Mouse (Mus musculus): Measurements from ENCODE around the gene Otos. TPM values are rescaled to one million over a fixed set of nuclear protein-coding genes. Genes with fewer than 3 reads are reported as not detected.

The Otos gene
- polyA plus RNA-seq, 1 experiment = 0.89 TPM

- DNase-seq (ENCODE audit: low read depth) = no peak
These were observed 2.0 kb downstream of the Otos start for GRCm38 (mm10) chr1:92646601-92647000.

- DNase-seq (ENCODE audit: low read depth) = no peak
These were observed 2.5 kb downstream of the Otos start for GRCm38 (mm10) chr1:92646111-92646510.

- DNase-seq (ENCODE audit: low read depth) = no peak
These were observed 3.7 kb downstream of the Otos start for GRCm38 (mm10) chr1:92644916-92645315.

- no peak for DNase-seq (ENCODE audit: low read depth)
These were observed 5.0 kb downstream of the Otos start for GRCm38 (mm10) chr1:92643691-92644090.

- peak; percentile 28 for DNase-seq (ENCODE audit: low read depth)
These were observed 6.9 kb downstream of the Otos start, which contains the start of gene Cops9 for GRCm38 (mm10) chr1:92641514-92642272. Gene Cops9 (minus strand): TSS chr1:92641985.

- DNase-seq (ENCODE audit: low read depth) = no peak
These were observed 8.2 kb downstream of the Otos start for GRCm38 (mm10) chr1:92640393-92640792.

GRCm38 (mm10) chr1:92638736-92639135 lies 9.9 kb downstream of the Otos start:
- no peak for DNase-seq (ENCODE audit: low read depth)

GRCm38 (mm10) chr1:92638181-92638580 lies 10.5 kb downstream of the Otos start:
- DNase-seq (ENCODE audit: low read depth) = peak; percentile 36

GRCm38 (mm10) chr1:92637501-92638172 lies 11.0 kb downstream of the Otos start:
- no peak for DNase-seq (ENCODE audit: low read depth)

GRCm38 (mm10) chr1:92636676-92637075 lies 12.0 kb downstream of the Otos start:
- DNase-seq (ENCODE audit: low read depth) = no peak

- DNase-seq (ENCODE audit: low read depth) = no peak
These were observed 12.6 kb downstream of the Otos start for GRCm38 (mm10) chr1:92636015-92636414.

- no peak for DNase-seq (ENCODE audit: low read depth)
These were observed 13.6 kb downstream of the Otos start for GRCm38 (mm10) chr1:92634976-92635599.

GRCm38 (mm10) chr1:92634569-92634968 lies 14.1 kb downstream of the Otos start:
- no peak for DNase-seq (ENCODE audit: low read depth)

GRCm38 (mm10) chr1:92633726-92634125 lies 14.9 kb downstream of the Otos start:
- DNase-seq (ENCODE audit: low read depth) = no peak

GRCm38 (mm10) chr1:92632948-92633347 lies 15.7 kb downstream of the Otos start:
- no peak for DNase-seq (ENCODE audit: low read depth)

GRCm38 (mm10) chr1:92632196-92632595 lies 16.4 kb downstream of the Otos start:
- no peak for DNase-seq (ENCODE audit: low read depth)

GRCm38 (mm10) chr1:92628227-92628626 lies 20.4 kb downstream of the Otos start:
- no peak for DNase-seq (ENCODE audit: low read depth)

GRCm38 (mm10) chr1:92618360-92618759 lies 30.3 kb downstream of the Otos start:
- no peak for DNase-seq (ENCODE audit: low read depth)

- DNase-seq (ENCODE audit: low read depth) = no peak
These were observed 31.2 kb downstream of the Otos start, which contains the start of gene Olfr12 for GRCm38 (mm10) chr1:92617488-92617887. Gene Olfr12 (plus strand): TSS chr1:92617788.

- no peak for DNase-seq (ENCODE audit: low read depth)
These were observed 32.6 kb downstream of the Otos start for GRCm38 (mm10) chr1:92616046-92616445.

GRCm38 (mm10) chr1:92614516-92614915 lies 34.1 kb downstream of the Otos start:
- no peak for DNase-seq (ENCODE audit: low read depth)

GRCm38 (mm10) chr1:92613175-92613574 lies 35.5 kb downstream of the Otos start:
- no peak for DNase-seq (ENCODE audit: low read depth)

GRCm38 (mm10) chr1:92611008-92611407 lies 37.6 kb downstream of the Otos start:
- DNase-seq (ENCODE audit: low read depth) = no peak
